Mouse (Mus musculus): Measurements from ENCODE around the gene Shmt2.

Shmt2 gene

GRCm38 (mm10) chr10:127534036-127534928 is 12.0 kb upstream of the Shmt2 start, which contains the start of gene Nxph4:
Gene Nxph4 (minus strand): TSS chr10:127534559.
- DNase-seq (ENCODE audit: extremely low read depth, low read depth, low spot score): no peak

- no peak for DNase-seq (ENCODE audit: extremely low read depth, low read depth, low spot score)
Observed at GRCm38 (mm10) chr10:127531548-127531947, 9.3 kb upstream of the Shmt2 start.

GRCm38 (mm10) chr10:127530945-127531344 is 8.7 kb upstream of the Shmt2 start:
- no peak for DNase-seq (ENCODE audit: extremely low read depth, low read depth, low spot score)

- DNase-seq (ENCODE audit: extremely low read depth, low read depth, low spot score): no peak
Observed at GRCm38 (mm10) chr10:127527481-127527880, 5.2 kb upstream of the Shmt2 start.

GRCm38 (mm10) chr10:127526681-127527080 is 4.4 kb upstream of the Shmt2 start:
- no peak for DNase-seq (ENCODE audit: extremely low read depth, low read depth, low spot score)

GRCm38 (mm10) chr10:127526048-127526447 is 3.8 kb upstream of the Shmt2 start:
- no peak for DNase-seq (ENCODE audit: extremely low read depth, low read depth, low spot score)

- no peak for DNase-seq (ENCODE audit: extremely low read depth, low read depth, low spot score)
Observed at GRCm38 (mm10) chr10:127524646-127525255, 2.5 kb upstream of the Shmt2 start.

- no peak for DNase-seq (ENCODE audit: extremely low read depth, low read depth, low spot score)
Observed at GRCm38 (mm10) chr10:127521611-127522080, 598 bp downstream of the Shmt2 start.

GRCm38 (mm10) chr10:127520714-127521357 is 1.4 kb downstream of the Shmt2 start:
- DNase-seq (ENCODE audit: extremely low read depth, low read depth, low spot score): no peak

GRCm38 (mm10) chr10:127519903-127520713 is 2.1 kb downstream of the Shmt2 start:
- DNase-seq (ENCODE audit: extremely low read depth, low read depth, low spot score): no peak

GRCm38 (mm10) chr10:127519041-127519701 is 3.1 kb downstream of the Shmt2 start:
- DNase-seq (ENCODE audit: extremely low read depth, low read depth, low spot score): no peak

GRCm38 (mm10) chr10:127517941-127518340 is 4.3 kb downstream of the Shmt2 start:
- no peak for DNase-seq (ENCODE audit: extremely low read depth, low read depth, low spot score)

GRCm38 (mm10) chr10:127516576-127517260 is 5.5 kb downstream of the Shmt2 start:
- no peak for DNase-seq (ENCODE audit: extremely low read depth, low read depth, low spot score)

- DNase-seq (ENCODE audit: extremely low read depth, low read depth, low spot score): no peak
Observed at GRCm38 (mm10) chr10:127515983-127516459, 6.2 kb downstream of the Shmt2 start.

- no peak for DNase-seq (ENCODE audit: extremely low read depth, low read depth, low spot score)
Observed at GRCm38 (mm10) chr10:127515271-127515982, 6.8 kb downstream of the Shmt2 start.

- DNase-seq (ENCODE audit: extremely low read depth, low read depth, low spot score): no peak
Observed at GRCm38 (mm10) chr10:127514764-127515163, 7.5 kb downstream of the Shmt2 start, which contains the start of gene Ndufa4l2. Gene Ndufa4l2 (plus strand): TSS chr10:127514967.

- no peak for DNase-seq (ENCODE audit: extremely low read depth, low read depth, low spot score)
Observed at GRCm38 (mm10) chr10:127514111-127514698, 8.0 kb downstream of the Shmt2 start.

GRCm38 (mm10) chr10:127513501-127514091 is 8.6 kb downstream of the Shmt2 start:
- no peak for DNase-seq (ENCODE audit: extremely low read depth, low read depth, low spot score)
